Mouse (Mus musculus): ENCODE data around the gene Irf4.

DNA sequence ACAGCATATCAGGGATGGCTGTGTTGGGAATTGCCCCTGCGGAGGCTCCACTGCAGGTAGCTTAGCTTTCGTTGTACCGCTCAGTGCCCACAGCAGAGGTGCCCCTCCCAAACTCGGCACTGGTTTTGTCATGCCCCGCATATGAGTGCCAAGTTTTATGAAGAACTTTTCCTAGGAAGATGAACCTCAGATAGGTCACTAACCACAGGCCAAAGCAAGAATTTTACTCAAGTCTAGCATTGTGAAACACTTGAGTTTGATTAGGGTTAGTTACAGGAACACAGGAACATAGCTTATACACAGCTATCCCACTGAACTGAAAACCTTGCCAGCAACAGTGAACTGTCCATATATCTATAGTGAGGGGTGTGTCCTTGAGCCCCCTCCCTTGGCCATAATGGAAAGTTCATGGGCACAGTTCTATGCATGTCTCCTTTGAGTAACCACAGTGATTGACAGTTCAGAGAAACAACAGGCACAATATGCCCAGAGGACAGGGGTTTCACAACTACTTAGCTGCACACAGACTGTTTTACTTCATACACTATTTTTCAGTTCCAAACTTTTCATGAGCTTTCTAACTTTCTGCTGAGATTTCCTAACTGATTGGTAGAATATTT lies 53.4 kb downstream of the Irf4 start:
- TF ChIP-seq CTCF (conservative IDR thresholded peaks at IDR 0.05; ENCODE audit: low read length): no peak
- TF ChIP-seq POU5F1 (IDR thresholded peaks at IDR 0.05; ENCODE audit: borderline replicate concordance, low read length): no peak
- TF ChIP-seq NANOG (IDR thresholded peaks at IDR 0.05; ENCODE audit: borderline replicate concordance, low read length): no peak
